Mouse (Mus musculus): ENCODE measurements around the gene Dock11. TPM values are rescaled to one million over a fixed set of nuclear protein-coding genes. Genes with fewer than 3 reads are reported as not detected.

The Dock11 gene
- total RNA-seq, 2 experiments from 2014 or later: 6.0 to 8.2 TPM

GRCm38 (mm10) chrX:35938112-35938511 is 49.5 kb downstream of the Dock11 start:
- no peak for DNase-seq (ENCODE audit: low spot score in 2 of 2)
- intact Hi-C loops (cut with DNase I): no loop called here

GRCm38 (mm10) chrX:35946394-35946793 is 57.8 kb downstream of the Dock11 start:
- intact Hi-C loops (cut with DNase I): no loop called here
- no peak for DNase-seq (ENCODE audit: low spot score in 2 of 2)

DNA sequence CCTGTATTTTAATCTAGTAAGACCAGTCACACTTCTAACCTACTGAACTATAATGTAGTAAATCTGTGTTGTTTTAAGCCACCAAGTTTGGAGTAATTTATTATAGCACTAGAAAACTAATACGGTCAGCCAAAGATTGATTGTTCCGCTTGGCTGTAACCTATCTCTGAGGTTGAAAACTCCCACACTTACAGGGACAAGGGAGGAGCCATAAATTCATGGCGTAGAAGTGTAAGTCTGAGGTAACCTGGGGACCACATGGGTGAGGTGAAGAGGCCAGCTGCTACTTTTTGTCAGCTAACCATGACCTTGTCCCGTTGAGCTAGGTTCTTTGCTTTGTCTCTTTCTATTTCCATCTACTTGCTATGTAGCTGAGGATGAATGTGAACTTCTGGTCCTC is 61.5 kb downstream of the Dock11 start:
- intact Hi-C loops (cut with DNase I): no loop called here
- no peak for DNase-seq (ENCODE audit: low spot score in 2 of 2)

- intact Hi-C loops (cut with DNase I): no loop called here
- DNase-seq (ENCODE audit: low spot score in 2 of 2): no peak
These were observed 63.3 kb downstream of the Dock11 start for GRCm38 (mm10) chrX:35951945-35952344.

- DNase-seq (ENCODE audit: low spot score in 2 of 2): no peak
- intact Hi-C loops (cut with DNase I): no loop called here
These were observed 64.0 kb downstream of the Dock11 start for GRCm38 (mm10) chrX:35952521-35953095.

GRCm38 (mm10) chrX:35956236-35956635 is 67.6 kb downstream of the Dock11 start:
- intact Hi-C loops (cut with DNase I): no loop called here
- DNase-seq (ENCODE audit: low spot score in 2 of 2): no peak

DNA sequence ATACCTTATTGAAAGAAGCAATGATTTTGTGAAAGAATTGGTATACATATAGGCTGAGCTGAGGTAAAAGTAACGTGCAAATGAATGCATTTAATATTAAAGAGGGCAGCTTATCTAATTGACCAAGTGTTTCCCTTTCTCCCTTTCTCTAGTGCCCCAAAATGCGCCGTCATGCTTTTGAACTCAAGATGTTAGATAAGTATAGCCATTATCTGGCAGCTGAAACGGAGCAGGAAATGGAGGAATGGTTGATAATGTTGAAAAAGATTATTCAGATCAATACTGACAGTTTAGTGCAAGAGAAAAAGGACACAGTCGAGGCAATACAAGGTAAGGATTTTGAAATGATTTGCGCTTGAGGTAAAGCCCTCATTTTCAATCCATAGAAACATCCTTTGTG is 74.5 kb downstream of the Dock11 start:
- DNase-seq (ENCODE audit: low spot score in 2 of 2): no peak
- intact Hi-C loops (cut with DNase I): no loop called here

DNA sequence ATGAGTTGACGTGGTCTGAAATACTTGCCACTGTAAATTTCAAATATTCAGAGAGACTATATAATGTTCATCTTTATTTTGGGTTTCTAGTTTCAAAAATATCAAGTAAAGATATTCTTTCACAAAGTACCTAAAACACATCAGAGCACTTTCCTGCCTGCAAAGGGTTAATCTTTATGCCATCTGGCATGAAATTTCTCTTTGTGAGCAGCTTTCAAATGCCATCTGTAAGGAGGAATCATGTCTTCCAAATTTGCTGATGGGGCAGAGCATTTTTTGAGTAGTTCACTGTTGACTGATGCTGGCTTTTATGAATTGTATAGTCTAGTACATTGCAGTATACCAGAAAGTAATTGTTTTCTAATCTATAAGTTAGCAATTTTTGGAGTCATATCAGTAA is 80.6 kb downstream of the Dock11 start:
- intact Hi-C loops (cut with DNase I): no loop called here
- DNase-seq (ENCODE audit: low spot score in 2 of 2): no peak

GRCm38 (mm10) chrX:35976657-35977056 is 88.0 kb downstream of the Dock11 start:
- DNase-seq (ENCODE audit: low spot score in 2 of 2): no peak
- intact Hi-C loops (cut with DNase I): no loop called here

DNA sequence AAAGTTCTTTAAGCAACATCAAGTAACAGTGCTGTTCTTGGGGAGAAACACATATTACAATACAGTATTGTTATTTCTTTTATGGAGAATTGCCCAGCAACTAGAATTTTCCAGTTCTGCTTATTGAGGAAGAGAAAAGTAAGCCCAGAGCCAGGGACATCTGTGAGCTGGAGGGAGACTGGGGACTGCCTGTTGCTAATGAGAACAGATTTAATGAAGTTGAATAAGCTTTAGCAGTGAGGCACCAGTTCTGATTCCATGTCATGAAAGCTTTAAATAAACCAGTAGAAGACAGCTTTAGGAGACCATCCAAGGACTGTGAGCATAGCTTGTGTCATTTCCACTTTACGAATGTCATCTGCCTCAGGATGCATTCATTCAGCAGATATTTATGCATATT is 99.3 kb downstream of the Dock11 start:
- DNase-seq (ENCODE audit: low spot score in 2 of 2): no peak
- intact Hi-C loops (cut with DNase I): no loop called here

DNA sequence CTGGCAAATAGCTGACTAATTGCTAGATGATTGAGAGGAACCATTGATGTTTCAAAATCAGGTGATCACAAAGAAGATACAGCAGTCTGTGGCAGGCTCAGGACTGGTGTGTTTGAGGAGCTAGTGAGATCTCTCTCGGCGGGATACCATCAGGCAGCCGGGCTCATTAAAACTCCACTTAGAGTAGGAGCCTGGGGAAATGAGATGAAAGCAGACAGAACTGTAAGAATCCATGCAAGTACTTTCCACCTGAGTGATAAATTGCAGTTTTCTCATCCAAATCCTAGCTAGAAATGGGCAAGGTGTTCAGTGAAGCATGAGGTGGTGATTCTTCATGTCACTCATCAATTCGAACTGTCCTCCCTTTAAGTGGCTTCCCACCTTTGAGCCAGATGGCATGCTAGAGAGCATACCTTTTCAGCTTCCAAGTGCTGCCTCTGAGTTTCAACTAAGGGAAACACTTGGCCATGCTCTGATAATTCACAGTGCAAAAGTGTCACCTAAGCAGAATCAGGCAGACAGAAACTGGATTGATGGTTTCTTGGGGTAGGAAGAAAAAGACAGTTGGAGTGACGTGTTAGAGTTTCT is 102.0 kb downstream of the Dock11 start:
- no peak for DNase-seq (ENCODE audit: low spot score in 2 of 2)
- intact Hi-C loops (cut with DNase I): loop anchor here (5.0 kb wide), 1 partner anchor 103 kb away; the partner anchor contains the start of gene Dock11

DNA sequence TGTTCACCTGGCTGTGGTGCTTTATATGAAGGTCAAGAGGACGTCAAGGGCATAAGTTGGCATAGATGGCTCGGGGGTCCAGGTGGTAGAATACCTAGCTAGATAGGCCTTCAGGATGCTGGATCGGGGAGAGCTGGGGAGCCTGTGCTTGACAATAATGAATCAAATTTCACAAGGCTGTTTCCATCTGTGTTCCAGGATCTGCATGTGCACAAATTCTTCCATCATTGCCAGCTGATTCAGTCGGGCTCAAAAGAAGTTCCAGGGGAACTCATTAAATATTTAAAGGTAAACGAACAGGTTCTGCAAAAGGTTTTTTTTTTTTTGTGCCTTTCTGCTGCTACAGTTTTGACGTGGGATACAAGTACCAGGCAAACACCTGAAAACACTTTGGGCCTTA is 105.6 kb downstream of the Dock11 start:
- DNase-seq (ENCODE audit: low spot score in 2 of 2): no peak

GRCm38 (mm10) chrX:35997004-35997403 is 108.4 kb downstream of the Dock11 start:
- peak; percentile 32 to 34 for DNase-seq (ENCODE audit: low spot score in 2 of 2)
- intact Hi-C loops (cut with DNase I): loop anchor here (5.0 kb wide), 1 partner anchor 165 kb away; no protein-coding TSS in a partner anchor

More for the DNA sequence above, 105.6 kb downstream of the Dock11 start:
- intact Hi-C loops (cut with DNase I): loop anchor here (5.0 kb wide), 1 partner anchor 107 kb away; the partner anchor contains the start of gene Dock11

GRCm38 (mm10) chrX:35997793-35998419 is 109.3 kb downstream of the Dock11 start:
- DNase-seq (ENCODE audit: low spot score in 2 of 2): no peak
- intact Hi-C loops (cut with DNase I): loop anchor here (5.0 kb wide), 1 partner anchor 166 kb away; no protein-coding TSS in a partner anchor

- intact Hi-C loops (cut with DNase I): no loop called here
- DNase-seq (ENCODE audit: low spot score in 2 of 2): no peak
These were observed 137.0 kb downstream of the Dock11 start for GRCm38 (mm10) chrX:36025651-36026050.

DNA sequence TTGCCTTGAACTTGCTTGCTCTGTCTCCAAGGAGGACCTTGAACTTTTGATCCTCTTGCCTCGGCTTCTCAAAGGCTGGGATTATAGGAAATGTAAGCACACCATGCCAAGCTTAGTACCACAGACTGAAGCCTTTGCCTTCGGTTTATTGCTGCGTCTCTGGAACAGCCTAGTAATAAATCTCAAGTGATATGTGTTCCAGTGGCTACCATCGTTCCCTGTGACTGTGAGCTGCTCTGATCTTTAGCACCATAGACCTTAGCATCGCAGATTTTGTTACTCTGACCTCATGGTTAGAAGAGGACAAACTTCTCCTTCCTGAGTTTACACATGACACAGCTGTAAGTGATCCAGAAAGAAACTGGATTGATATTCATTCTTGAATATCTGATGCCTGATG is 142.5 kb downstream of the Dock11 start:
- no peak for DNase-seq (ENCODE audit: low spot score in 2 of 2)
- intact Hi-C loops (cut with DNase I): no loop called here

- DNase-seq (ENCODE audit: low spot score in 2 of 2): no peak
- intact Hi-C loops (cut with DNase I): no loop called here
These were observed 145.4 kb downstream of the Dock11 start for GRCm38 (mm10) chrX:36034045-36034444.

GRCm38 (mm10) chrX:36045731-36046130 is 157.1 kb downstream of the Dock11 start:
- no peak for DNase-seq (ENCODE audit: low spot score in 2 of 2)
- intact Hi-C loops (cut with DNase I): no loop called here

- peak; percentile 6 to 38 for DNase-seq (ENCODE audit: low spot score in 2 of 2)
- intact Hi-C loops (cut with DNase I): no loop called here
These were observed 158.8 kb downstream of the Dock11 start for GRCm38 (mm10) chrX:36047451-36047850.

- intact Hi-C loops (cut with DNase I): no loop called here
- DNase-seq (ENCODE audit: low spot score in 2 of 2): no peak
These were observed 161.7 kb downstream of the Dock11 start for GRCm38 (mm10) chrX:36050312-36050711.

DNA sequence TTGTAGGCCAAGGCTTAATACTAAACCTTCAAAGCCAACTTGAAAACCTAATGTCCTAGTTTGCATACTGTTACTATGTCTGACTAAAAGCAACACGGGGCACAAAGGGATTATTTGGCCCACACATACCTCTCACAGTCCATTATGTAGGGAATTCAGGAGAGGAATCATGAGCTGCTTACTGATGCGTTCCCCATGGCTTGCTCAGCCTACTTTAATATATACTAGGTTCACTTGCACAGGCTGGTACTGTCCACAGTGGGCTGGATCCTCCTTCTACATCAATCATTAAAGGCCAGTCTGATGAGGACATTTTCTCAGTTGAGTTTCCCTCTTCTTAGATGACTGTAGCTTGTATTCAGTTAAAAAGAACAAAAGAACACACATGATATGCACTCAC is 185.4 kb downstream of the Dock11 start:
- intact Hi-C loops (cut with DNase I): no loop called here
- no peak for DNase-seq (ENCODE audit: low spot score in 2 of 2)
